Comparison of ENCODE assay signal across 24 mouse cellular contexts in genomic region chr12:25243901-25244300, GRCm38 (mm10).
"Had no signal": no experiment of that assay in that cellular context is flagged by ENCODE, and none has a peak within 500 bp of the region (broad histone marks: within the 10 kb centered on the region; RNA-seq: fewer than 3 reads in every experiment).

No protein-coding gene starts in this region.

- H3K27ac ChIP-seq: heart, adult 2 months; heart, embryonic 13.5 days; heart, embryonic 15.5 days; hindbrain, embryonic 14.5 days; kidney, postnatal 0 days; limb, embryonic 10.5 days; limb, embryonic 12.5 days; liver, embryonic 13.5 days; liver, embryonic 15.5 days had no signal

- DNase-seq: gastrocnemius, postnatal 14 days; gastrocnemius, postnatal 36 days; heart, adult 11 months; heart, adult 2 months; heart, postnatal 14 days; heart, postnatal 36 days; kidney, adult 18-20 months; kidney, adult 8-10 months; kidney, postnatal 14 days; kidney, postnatal 36 days; layer of hippocampus, adult 9-11 months; layer of hippocampus, postnatal 36 days; liver; liver, embryonic 13.5 days had no signal

- H3K4me2 ChIP-seq: heart, embryonic 11.5 days; heart, embryonic 13.5 days; heart, embryonic 15.5 days; hindbrain, embryonic 14.5 days; limb, embryonic 12.5 days; liver, embryonic 11.5 days; liver, embryonic 13.5 days; liver, embryonic 15.5 days had no signal

- H3K9ac ChIP-seq: heart, embryonic 13.5 days; heart, embryonic 15.5 days; hindbrain, embryonic 14.5 days; limb, embryonic 12.5 days; liver, embryonic 13.5 days; liver, embryonic 15.5 days had no signal

- ATAC-seq: intestine, embryonic 16.5 days had no signal

- H3K36me3 ChIP-seq: heart, embryonic 13.5 days; heart, embryonic 15.5 days; limb, embryonic 10.5 days; limb, embryonic 12.5 days; liver, embryonic 13.5 days; liver, embryonic 15.5 days had no signal

- H3K4me3 ChIP-seq: heart, adult 2 months; heart, embryonic 13.5 days; heart, embryonic 15.5 days; limb, embryonic 10.5 days; limb, embryonic 12.5 days; liver, embryonic 13.5 days; liver, embryonic 15.5 days had no signal

- H3K27me3 ChIP-seq: heart, embryonic 13.5 days; heart, embryonic 15.5 days; limb, embryonic 12.5 days; liver, embryonic 15.5 days had no signal

- H3K9me3 ChIP-seq: heart, embryonic 13.5 days; heart, embryonic 15.5 days; limb, embryonic 10.5 days; limb, embryonic 12.5 days; liver, embryonic 13.5 days; liver, embryonic 15.5 days had no signal
